Comparison of ENCODE assay signal across 8 mouse cellular contexts in genomic region chr5:107867970-107868904, GRCm38 (mm10). TPM values are rescaled to one million over a fixed set of nuclear protein-coding genes. Genes with fewer than 3 reads are reported as not detected.
DNase-seq lines count a peak whose midpoint lies in the region; ATAC-seq and TF ChIP-seq lines count a peak whose summit lies in the region.

No protein-coding gene starts in this region.

- no peaks in the 10 kb centered on the region for H3K27me3 ChIP-seq in intestine, postnatal 0 days (replicated peaks; ENCODE audit: control insufficient read depth, insufficient read depth, low read length)
- H3K27me3 ChIP-seq in liver, embryonic 13.5 days = no peaks in the 10 kb centered on the region
- no peaks in the 10 kb centered on the region for H3K27me3 ChIP-seq in myocyte (ENCODE audit: control insufficient read depth, insufficient read depth, insufficient read length)
- no peaks in the 10 kb centered on the region for H3K27me3 ChIP-seq in stomach, embryonic 14.5 days (ENCODE audit: control insufficient read depth, insufficient read depth, low read length)

- peak; percentile 61 for ATAC-seq in intestine, postnatal 0 days
- peak; percentile 50 for ATAC-seq in liver, embryonic 13.5 days (ENCODE audit: low read depth)
- ATAC-seq in stomach, embryonic 14.5 days (ENCODE audit: insufficient number of reproducible peaks, insufficient read depth, low FRiP score, low read depth) = peak; percentile 59

- H3K4me2 ChIP-seq in intestine, postnatal 0 days (replicated peaks; ENCODE audit: low read depth) = peak overlapping the region; percentile 89
- peak overlapping the region; percentile 91 for H3K4me2 ChIP-seq in liver, embryonic 13.5 days
- peak overlapping the region; percentile 39 for H3K4me2 ChIP-seq in myocyte (ENCODE audit: low read depth)
- H3K4me2 ChIP-seq in stomach, embryonic 14.5 days (replicated peaks; ENCODE audit: low read depth, low read length) = peak overlapping the region; percentile 55

- H3K79me2 ChIP-seq in myocyte (ENCODE audit: control insufficient read depth, insufficient read depth) = peaks cover 50% of the 10 kb centered on the region

- 0 out of 2 replicates have a peak, but pooled peaks cover 2% of the 10 kb centered on the region for H3K4me1 ChIP-seq in intestine, postnatal 0 days (replicated peaks; ENCODE audit: control insufficient read depth, insufficient read depth, low read length)
- H3K4me1 ChIP-seq in liver, embryonic 13.5 days (replicated peaks) = peaks cover 83% of the 10 kb centered on the region
- H3K4me1 ChIP-seq in stomach, embryonic 14.5 days (ENCODE audit: control insufficient read depth, insufficient read depth, low read length) = peaks cover 4% of the 10 kb centered on the region; the same call in 1 of the 2 replicates

- no peaks in the 10 kb centered on the region for H3K36me3 ChIP-seq in intestine, postnatal 0 days (ENCODE audit: control insufficient read depth, insufficient read depth)
- peaks cover 26% of the 10 kb centered on the region for H3K36me3 ChIP-seq in liver, embryonic 13.5 days
- H3K36me3 ChIP-seq in myocyte (ENCODE audit: control insufficient read depth, insufficient read depth) = no peaks in the 10 kb centered on the region
- H3K36me3 ChIP-seq in stomach, embryonic 14.5 days (ENCODE audit: control insufficient read depth, insufficient read depth, low read length) = no peaks in the 10 kb centered on the region

- H3ac ChIP-seq in myocyte (ENCODE audit: control insufficient read depth, insufficient read length) = peak overlapping the region; percentile 82

- peak; percentile 49 to 65 for DNase-seq in urinary bladder, adult 18-20 months (ENCODE audit: low spot score in 2 of 2)
- no peak for DNase-seq in urinary bladder, postnatal 10 days (ENCODE audit: low spot score)
- DNase-seq in embryo, embryonic 11.5 days (ENCODE audit: low read depth, low spot score) = peak; percentile 34
- DNase-seq in heart, adult 11 months = peak; percentile 97
- DNase-seq in liver, embryonic 13.5 days = peak; percentile 53

- H3K4me3 ChIP-seq in intestine, postnatal 0 days (ENCODE audit: low read depth, low read length) = peak overlapping the region; percentile 77
- peak overlapping the region; percentile 96 for H3K4me3 ChIP-seq in liver, embryonic 13.5 days (replicated peaks)
- peak overlapping the region; percentile 28 for H3K4me3 ChIP-seq in myocyte
- peak overlapping the region; percentile 81 for H3K4me3 ChIP-seq in stomach, embryonic 14.5 days (ENCODE audit: low read depth, low read length)

- H3K27ac ChIP-seq in intestine, postnatal 0 days (ENCODE audit: low read depth, low read length) = peak overlapping the region; percentile 91
- H3K27ac ChIP-seq in liver, embryonic 13.5 days = peak overlapping the region; percentile 95
- peak overlapping the region; percentile 97 for H3K27ac ChIP-seq in stomach, embryonic 14.5 days (ENCODE audit: low read length)

- TF ChIP-seq CTCF in intestine, postnatal 0 days (IDR thresholded peaks at IDR 0.05; ENCODE audit: low read depth) = 0 out of 2 replicates have a peak, but pooled peaks have one; percentile 3

- peak overlapping the region; percentile 91 for H3K9ac ChIP-seq in intestine, postnatal 0 days (ENCODE audit: low read depth, low read length)
- H3K9ac ChIP-seq in liver, embryonic 13.5 days = peak overlapping the region; percentile 99
- peak overlapping the region; percentile 90 for H3K9ac ChIP-seq in stomach, embryonic 14.5 days (replicated peaks; ENCODE audit: low read depth, low read length)

- peak; percentile 73 for TF ChIP-seq POLR2A in myocyte (IDR thresholded peaks at IDR 0.05; ENCODE audit: insufficient read length, low read depth)

- no peaks in the 10 kb centered on the region for H3K9me3 ChIP-seq in intestine, postnatal 0 days (ENCODE audit: control insufficient read depth)
- no peaks in the 10 kb centered on the region for H3K9me3 ChIP-seq in liver, embryonic 13.5 days (replicated peaks)
- H3K9me3 ChIP-seq in stomach, embryonic 14.5 days (ENCODE audit: control insufficient read depth, low read depth, low read length) = no peaks in the 10 kb centered on the region

- under 1% methylated on average over 68 of the region's 82 CpGs for WGBS in intestine, postnatal 0 days
- under 1% methylated on average over 81 of the region's 82 CpGs for WGBS in liver, embryonic 13.5 days (ENCODE audit: insufficient replicate concordance)
- under 1% methylated on average over 69 of the region's 82 CpGs for WGBS in stomach, embryonic 14.5 days

TF ChIP-seq in myocyte, 11 proteins besides CTCF, POLR2A, EP300 and RAD21:
- TF ChIP-seq MYOG (IDR thresholded peaks at IDR 0.05; ENCODE audit: control insufficient read depth in 1 of 3, insufficient read depth in 1 of 3, insufficient read length in 2 of 3, low read depth in 2 of 3) (peak in 1 of 3 experiments; percentile 49), SRF (IDR thresholded peaks at IDR 0.05; ENCODE audit: control insufficient read depth, insufficient read length, low read depth) (no peak), USF1 (IDR thresholded peaks at IDR 0.05; ENCODE audit: low read depth) (no peak), CEBPB (IDR thresholded peaks at IDR 0.05; ENCODE audit: insufficient read depth, poor library complexity, severe bottlenecking) (no peak), E2F4 (IDR thresholded peaks at IDR 0.05; ENCODE audit: insufficient read depth) (no peak), REST (IDR thresholded peaks at IDR 0.05; ENCODE audit: insufficient read depth, insufficient read length) (no peak), TCF3 (IDR thresholded peaks at IDR 0.05; ENCODE audit: insufficient read length, low read depth) (no peak), MYOD1 (IDR thresholded peaks at IDR 0.05; ENCODE audit: control insufficient read depth in 1 of 3, insufficient read length in 2 of 3, low read depth in 2 of 3) (peak in 1 of 3 experiments; percentile 65), POLR2AphosphoS2 (IDR thresholded peaks at IDR 0.05; ENCODE audit: insufficient read length, low read depth) (peak; percentile 61), TCF12 (IDR thresholded peaks at IDR 0.05; ENCODE audit: insufficient read depth, poor library complexity, severe bottlenecking) (no peak), MAX (IDR thresholded peaks at IDR 0.05; ENCODE audit: low read depth) (no peak)

RNA-seq across cellular contexts. Expression of gene Evi5, which starts 6.7 kb away (rescaled TPM):
- 39.7 and 41.6 TPM in 2 replicates for polyA plus RNA-seq in intestine, postnatal 0 days (2015; fragmentation: Nextera tagmentation; extraction: Ambion mirVana)
- 51.3 and 55.5 TPM in 2 replicates for polyA plus RNA-seq in liver, embryonic 13.5 days (2015; fragmentation: Nextera tagmentation; extraction: Ambion mirVana)
- polyA plus RNA-seq in myocyte (2012; fragmentation: generic; extraction: Trizol) = 8.4 TPM
- polyA plus RNA-seq in stomach, embryonic 14.5 days (2014; fragmentation: Nextera tagmentation; extraction: Ambion mirVana) = 71.8 and 80.2 TPM in 2 replicates

RNA-seq across cellular contexts. Expression of gene Rpl5, which starts 32.1 kb away (rescaled TPM):
- polyA plus RNA-seq in intestine, postnatal 0 days (2015; fragmentation: Nextera tagmentation; extraction: Ambion mirVana) = 26.7 and 29.1 TPM in 2 replicates
- polyA plus RNA-seq in liver, embryonic 13.5 days (2015; fragmentation: Nextera tagmentation; extraction: Ambion mirVana) = 48.8 and 51.9 TPM in 2 replicates
- 207 TPM for polyA plus RNA-seq in myocyte (2012; fragmentation: generic; extraction: Trizol)
- polyA plus RNA-seq in stomach, embryonic 14.5 days (2014; fragmentation: Nextera tagmentation; extraction: Ambion mirVana) = 68.7 and 74.2 TPM in 2 replicates

RNA-seq across cellular contexts. Expression of gene Ube2d2b, which starts 38.3 kb away (rescaled TPM):
- 0.09 TPM in 1 of 2 replicates, not detected in the other for polyA plus RNA-seq in intestine, postnatal 0 days (2015; fragmentation: Nextera tagmentation; extraction: Ambion mirVana)
- polyA plus RNA-seq in liver, embryonic 13.5 days (2015; fragmentation: Nextera tagmentation; extraction: Ambion mirVana) = 0.09 and 0.10 TPM in 2 replicates
- 0.02 TPM for polyA plus RNA-seq in myocyte (2012; fragmentation: generic; extraction: Trizol)
- 0.45 and 1.2 TPM in 2 replicates for polyA plus RNA-seq in stomach, embryonic 14.5 days (2014; fragmentation: Nextera tagmentation; extraction: Ambion mirVana)

Comparison
In these comparisons a context has a peak if more than half of its experiments do, and no peak if none do; other contexts are left out.
1. H3K4me2 ChIP-seq: peak in every context shown above with its lines; median percentile 91 in liver, embryonic 13.5 days; 89 in intestine, postnatal 0 days; 55 in stomach, embryonic 14.5 days; 39 in myocyte.
2. H3K4me3 ChIP-seq: peak in every context shown above with its lines; median percentile 96 in liver, embryonic 13.5 days; 81 in stomach, embryonic 14.5 days; 77 in intestine, postnatal 0 days; 28 in myocyte.